Mouse (Mus musculus) neural tube, embryonic 14.5 days (tissue): ENCODE measurements around the gene Cox11. TPM values are rescaled to one million over a fixed set of nuclear protein-coding genes. Genes with fewer than 3 reads are reported as not detected.

Source experiments
- ATAC-seq: fragments of 200-750 bp; cut with Nextera tagmentation; 2 replicates; pipeline ENCODE4 v1.8.0; 2017; ENCODE audit warnings: low read depth, mild to moderate bottlenecking, moderate TSS enrichment, moderate library complexity
- H3K27ac ChIP-seq: fragments of 300-500 bp; sonication (generic); 2 replicates; pipeline ENCODE4 v1.5.1; 2014; ENCODE audit warnings: low read depth, mild to moderate bottlenecking, control low read depth, low read length, moderate library complexity, mixed read lengths
- H3K27me3 ChIP-seq: fragments of 300-500 bp; sonication (generic); 2 replicates; pipeline ENCODE4 v1.6.1; 2014; ENCODE audit warnings: low read length; ENCODE audit not compliant: control insufficient read depth, insufficient read depth
- H3K36me3 ChIP-seq: fragments of 300-500 bp; sonication (generic); 2 replicates; pipeline ENCODE4 v1.6.1; 2014; ENCODE audit warnings: low read length, mixed read lengths; ENCODE audit not compliant: control insufficient read depth, insufficient read depth
- H3K4me1 ChIP-seq: fragments of 300-500 bp; sonication (generic); 2 replicates; pipeline ENCODE4 v1.6.1; 2014; ENCODE audit warnings: low read length; ENCODE audit not compliant: control insufficient read depth, insufficient read depth
- H3K4me2 ChIP-seq: fragments of 300-500 bp; sonication (generic); 2 replicates; pipeline ENCODE4 v1.6.1; 2014; ENCODE audit warnings: mild to moderate bottlenecking, low read depth, low read length, control low read depth
- H3K4me3 ChIP-seq: fragments of 300-500 bp; sonication (generic); 2 replicates; pipeline ENCODE4 v1.5.1; 2014; ENCODE audit warnings: low read depth, low read length, control low read depth, mixed read lengths
- H3K9ac ChIP-seq: fragments of 300-500 bp; sonication (generic); replicated peaks from 2 replicates; pipeline ENCODE4 v1.6.1; 2014; ENCODE audit warnings: low read depth, mild to moderate bottlenecking, control low read depth, low read length, mixed read lengths
- H3K9me3 ChIP-seq: fragments of 300-500 bp; sonication (generic); 2 replicates; pipeline ENCODE4 v1.6.1; 2016; ENCODE audit warnings: low read length; ENCODE audit not compliant: control insufficient read depth
- WGBS: fragments of 180-500 bp; shearing (Covaris S2); extraction: QIAGEN DNeasy Blood & Tissue Kit; methylation state at CpG from one replicate; pipeline ENCODE4 v1.1.7; 2014; 5-methylcytosine and 5-hydroxymethylcytosine counted together
- polyA plus RNA-seq: library from polyadenylated mRNA; unstranded; fragments of >200 nt; fragmentation: Nextera tagmentation; extraction: Ambion mirVana; gene quantifications from 2 replicates; pipeline ENCODE4 v1.2.1, GENCODE M21; 2014

Gene Cox11
- polyA plus RNA-seq, 1 experiment from 2014 or later, result 32.3 TPM

DNA sequence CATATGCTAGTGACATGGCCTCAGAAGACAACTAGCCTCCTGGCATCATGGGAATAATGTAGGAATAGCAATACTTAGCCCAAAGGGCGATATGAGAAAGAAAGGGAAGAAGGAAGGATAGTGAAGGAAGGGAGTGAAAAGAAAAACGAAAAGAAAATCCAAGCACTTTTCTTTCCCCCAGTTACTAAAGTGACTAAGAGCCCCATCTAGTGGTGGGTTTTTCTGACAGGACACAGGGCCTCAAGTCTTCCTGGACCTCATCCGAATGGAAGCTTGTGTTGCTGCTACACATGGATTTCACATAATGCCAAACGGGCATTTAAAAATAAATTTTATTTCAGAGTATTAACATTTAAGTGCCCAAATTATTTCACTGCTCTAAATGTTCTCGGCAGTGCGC, 14.5 kb upstream of the Cox11 start:
- no peak for ATAC-seq
- Histone ChIP-seq H3K4me3 (no peak overlapping the region), H3K9me3 (no peaks in the 10 kb centered on the region), H3K27me3 (no peaks in the 10 kb centered on the region), H3K36me3 (no peaks in the 10 kb centered on the region), H3K4me2 (no peak overlapping the region), H3K9ac (no peak overlapping the region), H3K27ac (no peak overlapping the region), H3K4me1 (0 out of 2 replicates have a peak, but pooled peaks cover 2% of the 10 kb centered on the region)
- 60% methylated on average over 6 of the region's 6 CpGs for whole genome bisulfite sequencing

DNA sequence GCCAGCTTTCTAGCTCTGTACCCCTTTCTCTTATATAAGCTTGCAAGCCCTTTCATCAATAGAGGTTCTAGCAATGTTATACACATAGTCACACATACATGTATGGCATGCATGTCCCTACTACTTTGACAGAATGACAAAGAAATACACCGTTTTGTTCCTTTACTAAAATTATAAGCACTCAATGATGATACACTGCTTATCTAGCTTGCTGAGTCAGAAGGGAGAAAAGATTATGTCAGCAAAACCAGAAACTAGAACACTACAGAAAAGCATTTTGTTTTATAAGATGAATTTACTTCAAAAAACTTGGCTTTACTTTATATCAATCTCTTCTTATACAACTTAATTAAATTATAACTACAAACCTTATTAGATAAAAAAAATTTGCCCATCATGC, 12.8 kb upstream of the Cox11 start:
- H3K4me1 ChIP-seq, result 0 out of 2 replicates have a peak, but pooled peaks cover 2% of the 10 kb centered on the region
- no peak overlapping the region for H3K4me2 ChIP-seq
- 89% methylated on average over 1 of the region's 1 CpGs for WGBS
- H3K27me3 ChIP-seq, result no peaks in the 10 kb centered on the region
- no peak overlapping the region for H3K27ac ChIP-seq
- H3K9ac ChIP-seq, result no peak overlapping the region
- no peak for ATAC-seq
- H3K4me3 ChIP-seq, result no peak overlapping the region
- H3K36me3 ChIP-seq, result no peaks in the 10 kb centered on the region
- H3K9me3 ChIP-seq, result no peaks in the 10 kb centered on the region

DNA sequence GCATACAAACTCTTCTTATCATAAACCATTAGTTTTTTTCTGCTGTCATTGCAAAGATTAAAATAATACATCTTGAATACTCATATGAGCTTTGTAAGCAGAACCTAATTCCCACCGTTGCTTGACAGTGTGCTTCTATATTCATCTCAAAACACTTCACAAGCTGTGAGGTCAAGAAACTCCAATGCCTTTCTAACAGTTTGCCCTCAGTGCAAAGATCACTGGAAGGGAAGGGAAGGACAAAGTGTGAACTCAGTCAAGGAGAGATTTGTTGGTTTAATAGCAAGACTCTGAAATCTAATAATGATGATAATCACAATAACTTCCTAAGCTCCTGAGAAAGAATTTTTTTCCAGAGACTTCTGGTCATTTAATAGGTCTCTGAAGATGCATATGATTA, 10.2 kb upstream of the Cox11 start:
- no peaks in the 10 kb centered on the region for H3K4me1 ChIP-seq
- H3K9me3 ChIP-seq, result no peaks in the 10 kb centered on the region
- ATAC-seq, result no peak
- no peak overlapping the region for H3K4me3 ChIP-seq
- H3K9ac ChIP-seq, result no peak overlapping the region
- no peak overlapping the region for H3K27ac ChIP-seq
- no peak overlapping the region for H3K4me2 ChIP-seq
- WGBS, result 81% methylated on average over 1 of the region's 1 CpGs
- no peaks in the 10 kb centered on the region for H3K36me3 ChIP-seq
- no peaks in the 10 kb centered on the region for H3K27me3 ChIP-seq

DNA sequence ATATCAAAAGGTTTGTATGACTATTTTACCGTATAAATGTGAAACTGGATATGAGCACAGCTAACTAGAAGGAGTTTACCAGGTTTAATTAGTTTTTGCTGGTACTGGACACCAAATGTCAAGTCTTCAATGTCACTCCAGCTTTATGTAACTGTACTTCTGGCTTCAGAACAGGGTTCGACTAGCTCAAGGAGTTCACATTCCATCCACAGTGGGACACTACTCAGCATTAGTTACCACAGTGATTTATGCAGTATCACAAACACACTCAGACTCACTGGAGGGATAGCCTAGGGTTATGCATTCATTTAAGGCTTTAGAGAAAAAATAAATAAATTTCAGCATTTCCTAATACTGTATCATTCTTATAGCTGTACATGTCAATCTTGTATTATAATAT, 5.5 kb upstream of the Cox11 start:
- Histone ChIP-seq H3K27ac (no peak overlapping the region), H3K4me2 (no peak overlapping the region), H3K4me1 (peaks cover 10% of the 10 kb centered on the region; the same call in 1 of the 2 replicates), H3K9me3 (no peaks in the 10 kb centered on the region), H3K36me3 (no peaks in the 10 kb centered on the region), H3K4me3 (no peak overlapping the region), H3K27me3 (no peaks in the 10 kb centered on the region), H3K9ac (no peak overlapping the region)
- 81% methylated on average over 2 of the region's 2 CpGs for WGBS
- no peak for ATAC-seq

DNA sequence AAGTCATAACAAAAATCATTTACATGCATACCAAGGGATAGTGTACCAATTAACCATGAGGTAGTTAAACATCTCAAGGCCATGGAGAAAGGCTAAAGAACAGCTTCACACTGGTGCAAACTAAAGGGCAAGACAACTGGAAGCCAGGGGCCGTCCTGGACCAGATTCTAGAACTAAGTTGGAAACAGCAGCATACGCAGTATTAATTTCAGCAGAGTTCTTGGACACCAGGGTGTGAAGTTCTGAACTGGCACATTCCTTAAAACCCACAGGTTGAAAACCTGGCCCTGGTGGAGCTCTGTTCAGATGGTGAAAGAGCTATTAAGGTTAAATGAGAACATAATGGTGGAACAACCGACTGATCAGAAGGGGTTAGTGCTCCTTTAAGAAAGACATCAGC, 3.3 kb upstream of the Cox11 start:
- Histone ChIP-seq H3K27me3 (no peaks in the 10 kb centered on the region), H3K27ac (no peak overlapping the region), H3K4me1 (peaks cover 12% of the 10 kb centered on the region), H3K9ac (no peak overlapping the region), H3K9me3 (no peaks in the 10 kb centered on the region), H3K36me3 (no peaks in the 10 kb centered on the region), H3K4me2 (no peak overlapping the region), H3K4me3 (no peak overlapping the region)
- ATAC-seq, result no peak
- 92% methylated on average over 3 of the region's 3 CpGs for WGBS

DNA sequence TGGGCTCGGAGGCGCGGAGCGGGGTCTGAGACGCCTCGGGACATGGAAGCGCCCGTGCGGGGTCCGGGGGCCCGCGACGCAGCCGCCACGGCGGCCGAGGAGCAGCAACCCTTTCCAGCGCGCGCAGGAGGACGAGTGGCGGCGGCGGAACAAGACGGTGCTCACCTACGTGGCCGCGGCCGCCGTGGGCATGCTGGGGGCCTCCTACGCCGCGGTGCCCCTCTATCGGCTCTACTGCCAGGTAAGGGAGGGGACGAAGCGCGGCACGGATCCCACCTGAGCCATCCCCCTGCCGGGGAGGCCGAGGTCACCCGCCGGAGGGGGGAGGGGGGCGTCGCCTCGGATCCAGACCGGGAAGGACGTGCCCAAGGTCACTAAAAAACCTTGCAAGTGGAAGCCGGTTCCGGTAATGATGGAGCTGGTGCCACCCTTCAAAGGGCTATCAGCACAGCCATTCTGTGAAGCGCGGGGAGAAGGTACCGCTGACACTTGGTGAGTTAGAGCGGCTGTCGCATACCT, 398 bp downstream of the Cox11 start:
- peak; percentile 16 for ATAC-seq
- Histone ChIP-seq H3K4me1 (peaks cover 13% of the 10 kb centered on the region), H3K9ac (peak overlapping the region; percentile 98), H3K4me2 (peak overlapping the region; percentile 50), H3K27me3 (no peaks in the 10 kb centered on the region), H3K27ac (peak overlapping the region; percentile 92), H3K36me3 (no peaks in the 10 kb centered on the region; the same call in 1 of the 2 replicates), H3K4me3 (peak overlapping the region; percentile 83), H3K9me3 (no peaks in the 10 kb centered on the region)
- WGBS, result 0% methylated on average over 42 of the region's 54 CpGs

DNA sequence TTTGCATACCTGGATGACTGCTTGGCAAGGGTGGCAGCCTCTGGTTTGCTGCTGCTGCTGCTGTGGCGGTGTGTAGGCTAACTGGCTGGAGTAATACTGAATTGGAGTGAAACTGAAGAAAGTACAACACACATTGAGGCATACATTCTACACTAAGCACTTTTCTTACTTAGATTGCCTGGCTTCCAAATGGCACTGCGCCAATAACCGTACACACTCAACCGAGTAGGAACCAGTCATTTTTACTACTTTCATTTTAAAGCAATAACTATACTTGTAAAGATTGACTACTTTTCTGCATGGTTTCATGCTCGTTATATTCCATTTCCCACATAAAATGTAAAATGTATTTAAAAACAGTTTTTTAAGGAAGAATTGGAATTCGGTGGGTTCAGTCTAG, 11.8 kb downstream of the Cox11 start:
- H3K4me1 ChIP-seq, result no peaks in the 10 kb centered on the region
- WGBS, result 90% methylated on average over 6 of the region's 6 CpGs
- H3K27ac ChIP-seq, result no peak overlapping the region
- ATAC-seq, result no peak
- H3K9ac ChIP-seq, result no peak overlapping the region
- H3K4me3 ChIP-seq, result no peak overlapping the region
- H3K4me2 ChIP-seq, result no peak overlapping the region
- H3K27me3 ChIP-seq, result no peaks in the 10 kb centered on the region
- H3K9me3 ChIP-seq, result no peaks in the 10 kb centered on the region
- peaks cover 19% of the 10 kb centered on the region for H3K36me3 ChIP-seq

DNA sequence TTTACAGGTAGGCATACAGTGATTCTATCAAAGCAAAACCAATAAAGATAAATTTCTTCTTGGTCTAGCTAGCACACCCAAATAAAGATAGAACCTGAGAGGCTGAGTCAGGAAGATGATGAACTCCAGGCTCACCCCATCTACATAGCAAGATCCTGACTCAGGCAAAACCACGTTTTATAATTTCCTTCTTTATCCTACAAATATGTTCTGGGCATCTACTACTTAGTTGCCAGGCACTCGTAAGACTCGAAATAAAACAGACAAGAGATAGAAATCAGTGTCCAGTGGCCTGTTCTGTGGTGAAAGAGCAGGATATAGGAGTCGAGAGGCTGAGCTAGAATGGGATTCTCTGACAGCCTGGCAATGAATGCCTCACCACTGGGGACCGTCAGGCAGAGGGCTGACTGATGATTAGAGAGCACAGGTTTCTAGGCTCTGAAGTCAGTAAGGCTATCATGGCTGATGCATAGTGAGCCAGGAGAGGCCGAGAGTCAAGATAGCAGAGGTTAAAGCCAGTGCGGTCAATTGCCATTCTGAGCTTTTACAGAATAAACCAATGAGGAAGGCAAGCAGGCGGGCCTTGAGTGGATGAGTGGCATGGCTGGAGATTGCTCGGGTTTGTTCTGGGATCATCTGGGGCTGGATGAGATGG, 12.4 kb downstream of the Cox11 start:
- 82% methylated on average over 9 of the region's 9 CpGs for WGBS
- Histone ChIP-seq H3K9me3 (no peaks in the 10 kb centered on the region), H3K4me3 (no peak overlapping the region), H3K36me3 (peaks cover 19% of the 10 kb centered on the region), H3K4me2 (no peak overlapping the region), H3K9ac (no peak overlapping the region), H3K27me3 (no peaks in the 10 kb centered on the region), H3K4me1 (no peaks in the 10 kb centered on the region), H3K27ac (no peak overlapping the region)
- ATAC-seq, result no peak

DNA sequence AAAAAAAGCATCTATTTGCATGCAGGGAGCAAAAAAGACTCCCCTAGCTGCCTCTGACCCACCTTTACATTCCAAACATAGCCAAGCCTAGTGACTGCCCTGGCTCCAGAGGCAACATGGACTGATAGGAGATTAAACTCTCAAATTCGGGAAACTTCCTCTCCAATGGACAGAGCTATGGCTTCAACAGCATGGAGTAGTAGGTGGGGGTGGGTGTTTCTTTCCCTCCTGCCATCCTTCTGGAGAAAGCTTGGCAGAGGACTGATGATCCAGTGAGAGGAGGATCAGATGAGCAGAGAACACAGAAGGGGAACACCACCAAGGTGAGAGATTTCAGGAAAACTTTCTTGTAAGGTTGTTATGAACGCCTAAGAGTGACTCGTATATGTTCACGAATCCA, 14.6 kb downstream of the Cox11 start:
- Histone ChIP-seq H3K9ac (no peak overlapping the region), H3K4me2 (no peak overlapping the region), H3K27ac (no peak overlapping the region), H3K9me3 (no peaks in the 10 kb centered on the region), H3K4me3 (no peak overlapping the region), H3K27me3 (no peaks in the 10 kb centered on the region), H3K36me3 (peaks cover 8% of the 10 kb centered on the region; the same call in 1 of the 2 replicates), H3K4me1 (no peaks in the 10 kb centered on the region)
- no peak for ATAC-seq
- WGBS, result 93% methylated on average over 4 of the region's 4 CpGs
